Mouse (Mus musculus) heart, embryonic 14.5 days (tissue): ENCODE data around the gene Fam183b. TPM values are rescaled to one million over a fixed set of nuclear protein-coding genes. Genes with fewer than 3 reads are reported as not detected.
"Not testable (repeated sequence)": the region's sequence is repeated elsewhere in the genome, so short reads cannot be mapped to it uniquely, and the experiment has no call there.

Source experiments
- ATAC-seq: fragments of 200-750 bp; cut with Nextera tagmentation; 2 replicates; pipeline ENCODE4 v1.8.0; 2017; ENCODE audit warnings: low read depth, moderate TSS enrichment; ENCODE audit not compliant: insufficient number of reproducible peaks, insufficient read depth, low FRiP score
- H3K27ac ChIP-seq, 2 experiments: fragments of 200-500 bp in 1 of 2; fragments of 300-500 bp in 1 of 2; sonication (generic) in 1 of 2; replicated peaks in 1 of 2; 2 replicates each; pipeline ENCODE4 v1.5.1; 2012 to 2014; ENCODE audit warnings: low read depth in 2 of 2, low read length in 2 of 2, control low read depth in 1 of 2, mild to moderate bottlenecking in 1 of 2, mixed read lengths in 1 of 2; ENCODE audit not compliant: control insufficient read depth in 1 of 2, insufficient read depth in 1 of 2
- H3K27me3 ChIP-seq: fragments of 300-500 bp; sonication (generic); 2 replicates; pipeline ENCODE4 v1.6.1; 2014; ENCODE audit warnings: mild to moderate bottlenecking, low read length, control low read depth; ENCODE audit not compliant: control insufficient read depth, insufficient read depth
- H3K36me3 ChIP-seq: fragments of 300-500 bp; sonication (generic); 2 replicates; pipeline ENCODE4 v1.6.1; 2014; ENCODE audit warnings: mild to moderate bottlenecking, control low read depth, low read length, mixed read lengths; ENCODE audit not compliant: control insufficient read depth, insufficient read depth
- H3K4me1 ChIP-seq, 2 experiments: fragments of 200-500 bp in 1 of 2; fragments of 300-500 bp in 1 of 2; sonication (generic) in 1 of 2; 2 replicates each; pipeline ENCODE4 v1.6.1; 2012 to 2014; ENCODE audit warnings: low read length in 2 of 2, control low read depth in 1 of 2, mixed read lengths in 1 of 2; ENCODE audit not compliant: control insufficient read depth in 2 of 2, insufficient read depth in 2 of 2
- H3K4me2 ChIP-seq: fragments of 300-500 bp; sonication (generic); 2 replicates; pipeline ENCODE4 v1.6.1; 2014; ENCODE audit warnings: mild to moderate bottlenecking, low read length
- H3K4me3 ChIP-seq, 2 experiments: fragments of 200-500 bp in 1 of 2; fragments of 300-500 bp in 1 of 2; sonication (generic) in 1 of 2; 2 replicates each; pipeline ENCODE4 v1.5.1; 2012 to 2014; ENCODE audit warnings: low read length in 2 of 2, mild to moderate bottlenecking in 2 of 2, control low read depth in 1 of 2, low read depth in 1 of 2, moderate library complexity in 1 of 2; ENCODE audit not compliant: control insufficient read depth in 1 of 2, insufficient read depth in 1 of 2
- H3K9ac ChIP-seq: fragments of 300-500 bp; sonication (generic); 2 replicates; pipeline ENCODE4 v1.6.1; 2014; ENCODE audit warnings: mild to moderate bottlenecking, low read length
- H3K9me3 ChIP-seq: fragments of 300-500 bp; sonication (generic); 2 replicates; pipeline ENCODE4 v1.6.1; 2016; ENCODE audit warnings: low read length, control low read depth; ENCODE audit not compliant: control insufficient read depth
- WGBS: fragments of 180-500 bp; shearing (Covaris S2); extraction: QIAGEN DNeasy Blood & Tissue Kit; methylation state at CpG from one replicate; pipeline ENCODE4 v1.1.7; 2014; 5-methylcytosine and 5-hydroxymethylcytosine counted together
- polyA plus RNA-seq: library from polyadenylated mRNA; unstranded; fragments of >200 nt; fragmentation: Nextera tagmentation; extraction: Ambion mirVana; gene quantifications from 2 replicates; pipeline ENCODE4 v1.2.1, GENCODE M21; 2014

The Fam183b gene
- polyA plus RNA-seq, 1 experiment from 2014 or later = 0.53 TPM

GRCm38 (mm10) chr11:58772888-58773287 lies 28.9 kb downstream of the Fam183b start, which contains the start of gene Olfr315:
TSS of gene Olfr315 (plus strand) at chr11:58773188.
- Histone ChIP-seq H3K4me2 (no peak within 1 kb of the TSS), H3K36me3 (no peaks in the 10 kb centered on the region), H3K9ac (no peak within 1 kb of the TSS), H3K4me1 (no peaks in the 10 kb centered on the region), H3K27ac (no peak within 1 kb of the TSS), H3K9me3 (no peaks in the 10 kb centered on the region), H3K4me3 (no peak within 1 kb of the TSS), H3K27me3 (no peaks in the 10 kb centered on the region)
- ATAC-seq = no peak

DNA sequence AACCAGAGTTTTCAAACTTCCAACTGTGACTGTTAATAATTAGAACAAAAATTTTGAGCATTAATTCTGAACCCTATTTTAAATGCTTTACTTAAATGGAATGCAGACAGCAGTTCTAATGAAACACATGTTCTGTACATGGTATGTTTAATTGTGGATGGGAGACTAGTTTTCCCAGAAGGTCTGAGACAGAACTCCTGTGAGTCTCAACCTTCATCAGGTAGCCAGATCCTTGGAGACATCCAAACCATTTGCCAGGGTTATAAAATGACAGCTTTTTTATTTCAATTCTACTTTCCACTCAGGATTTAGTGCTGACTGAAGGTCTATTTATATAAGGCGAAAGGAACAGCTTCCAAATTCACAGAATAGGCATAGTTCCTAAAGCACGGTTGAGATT lies 49.3 kb downstream of the Fam183b start, which contains the start of gene Olfr316:
TSS of gene Olfr316 (plus strand) at position 301 of the 400 bp plus-strand sequence.
- no peaks in the 10 kb centered on the region for H3K36me3 ChIP-seq
- WGBS = 74% methylated on average over 2 of the region's 2 CpGs
- H3K4me2 ChIP-seq = no peak within 1 kb of the TSS
- no peak within 1 kb of the TSS for H3K27ac ChIP-seq
- no peaks in the 10 kb centered on the region for H3K9me3 ChIP-seq
- H3K27me3 ChIP-seq = no peaks in the 10 kb centered on the region
- ATAC-seq = no peak
- no peak within 1 kb of the TSS for H3K9ac ChIP-seq
- no peaks in the 10 kb centered on the region for H3K4me1 ChIP-seq
- no peak within 1 kb of the TSS for H3K4me3 ChIP-seq

GRCm38 (mm10) chr11:58751096-58751495 lies 50.7 kb downstream of the Fam183b start:
- not testable (repeated sequence) for H3K4me3 ChIP-seq, H3K9me3 ChIP-seq, H3K9ac ChIP-seq, H3K4me1 ChIP-seq, H3K4me2 ChIP-seq, H3K36me3 ChIP-seq, H3K27ac ChIP-seq, ATAC-seq, H3K27me3 ChIP-seq
- 83% methylated on average over 18 of the region's 18 CpGs for WGBS

Other genes starting within 250 kb of the Fam183b start
- gene Olfr328, start 246.3 kb downstream of the Fam183b start, polyA plus RNA-seq = not detected in 2 replicates
- not detected in 2 replicates for gene Olfr224, start 231.4 kb downstream of the Fam183b start, polyA plus RNA-seq
- gene Olfr325, start 224.2 kb downstream of the Fam183b start, polyA plus RNA-seq = not detected in 2 replicates
- gene Olfr324, start 206.8 kb downstream of the Fam183b start, polyA plus RNA-seq = not detected in 2 replicates
- gene 2210407C18Rik, start 185.9 kb downstream of the Fam183b start, polyA plus RNA-seq = not detected in 2 replicates
- gene Olfr323, start 171.5 kb downstream of the Fam183b start, polyA plus RNA-seq = not detected in 2 replicates
- 0.15 TPM in 1 of 2 replicates, not detected in the other for gene Trim58, start 161.5 kb downstream of the Fam183b start, polyA plus RNA-seq
- gene Olfr322, start 143.2 kb downstream of the Fam183b start, polyA plus RNA-seq = not detected in 2 replicates
- not detected in 2 replicates for gene Olfr320, start 120.9 kb downstream of the Fam183b start, polyA plus RNA-seq
- not detected in 2 replicates for gene Olfr319, start 102.8 kb downstream of the Fam183b start, polyA plus RNA-seq
- not detected in 2 replicates for gene Olfr318, start 77.9 kb downstream of the Fam183b start, polyA plus RNA-seq
- gene Olfr317, start 62.7 kb downstream of the Fam183b start, polyA plus RNA-seq = not detected in 2 replicates
- gene Olfr316, start 49.2 kb downstream of the Fam183b start, polyA plus RNA-seq = not detected in 2 replicates
- gene Olfr315, start 28.8 kb downstream of the Fam183b start, polyA plus RNA-seq = not detected in 2 replicates
- gene Olfr314, start 19.0 kb downstream of the Fam183b start, polyA plus RNA-seq = 0.07 TPM in 1 of 2 replicates, not detected in the other
- gene Olfr313, start 13.0 kb upstream of the Fam183b start, polyA plus RNA-seq = 0.08 and 0.19 TPM in 2 replicates
- gene Olfr312, start 27.3 kb upstream of the Fam183b start, polyA plus RNA-seq = 0.20 and 0.27 TPM in 2 replicates
- gene Olfr311, start 37.3 kb upstream of the Fam183b start, polyA plus RNA-seq = 0.27 and 0.45 TPM in 2 replicates
- gene Gm12258, start 45.2 kb upstream of the Fam183b start, polyA plus RNA-seq = 4.6 and 5.5 TPM in 2 replicates
- gene 2810021J22Rik, start 65.3 kb upstream of the Fam183b start, polyA plus RNA-seq = 4.0 and 4.8 TPM in 2 replicates
- gene Zfp39, start 102.3 kb upstream of the Fam183b start, polyA plus RNA-seq = 5.3 and 6.0 TPM in 2 replicates
- gene Btnl10, start 115.9 kb upstream of the Fam183b start, polyA plus RNA-seq = 0.07 TPM in 1 of 2 replicates, not detected in the other
- 208 and 213 TPM in 2 replicates for gene Rnf187, start 137.0 kb upstream of the Fam183b start, polyA plus RNA-seq
- gene Hist3h2ba, start 147.0 kb upstream of the Fam183b start, polyA plus RNA-seq = 8.9 and 16.0 TPM in 2 replicates
- 34.0 and 40.8 TPM in 2 replicates for gene Hist3h2a, start 152.7 kb upstream of the Fam183b start, polyA plus RNA-seq
- gene Trim17, start 152.7 kb upstream of the Fam183b start, polyA plus RNA-seq = 0.11 and 0.47 TPM in 2 replicates
- gene Trim11, start 176.1 kb upstream of the Fam183b start, polyA plus RNA-seq = 33.4 and 36.1 TPM in 2 replicates